In genomic region chr12:8817467-8818232, GRCm38 (mm10) we compare ENCODE assay signal across 9 mouse cellular contexts. TPM values are rescaled to one million over a fixed set of nuclear protein-coding genes. Genes with fewer than 3 reads are reported as not detected.
DNase-seq lines count a peak whose midpoint lies in the region; ATAC-seq and TF ChIP-seq lines count a peak whose summit lies in the region.
"Had no signal": no experiment of that assay in that cellular context is flagged by ENCODE, and none has a peak within 500 bp of the region (broad histone marks: within the 10 kb centered on the region; RNA-seq: fewer than 3 reads in every experiment).

No protein-coding gene starts in this region.

- H3K27me3 ChIP-seq in hindbrain, embryonic 16.5 days (replicated peaks; ENCODE audit: control insufficient read depth, insufficient read depth, low read length): no peaks in the 10 kb centered on the region
- H3K27me3 ChIP-seq in hindbrain, embryonic 10.5 days (ENCODE audit: insufficient read depth, poor library complexity, severe bottlenecking): no peaks in the 10 kb centered on the region
- no peaks in the 10 kb centered on the region for H3K27me3 ChIP-seq in myocyte (ENCODE audit: control insufficient read depth, insufficient read depth, insufficient read length)

- no peak overlapping the region; the same call in 1 of the 2 replicates for H3K9ac ChIP-seq in hindbrain, embryonic 16.5 days (ENCODE audit: low read depth, low read length)

- no peaks in the 10 kb centered on the region for H3K36me3 ChIP-seq in hindbrain, embryonic 16.5 days (ENCODE audit: control insufficient read depth, insufficient read depth, low read length)
- H3K36me3 ChIP-seq in hindbrain, embryonic 10.5 days: no peaks in the 10 kb centered on the region
- no peaks in the 10 kb centered on the region for H3K36me3 ChIP-seq in myocyte (ENCODE audit: control insufficient read depth, insufficient read depth)
- H3K36me3 ChIP-seq: G1E had no signal

- H3K27ac ChIP-seq in hindbrain, embryonic 16.5 days (ENCODE audit: low read depth, low read length): no peak overlapping the region
- no peak overlapping the region for H3K27ac ChIP-seq in hindbrain, embryonic 10.5 days

- H3K4me2 ChIP-seq in hindbrain, embryonic 16.5 days (ENCODE audit: low read length): peak overlapping the region; percentile 25; the same call in 1 of the 2 replicates
- H3K4me2 ChIP-seq in myocyte (ENCODE audit: low read depth): peak overlapping the region; percentile 73

- H3K4me1 ChIP-seq in hindbrain, embryonic 16.5 days (ENCODE audit: control insufficient read depth, insufficient read depth, low read depth, low read length): peaks cover 4% of the 10 kb centered on the region
- H3K4me1 ChIP-seq in hindbrain, embryonic 10.5 days (replicated peaks): peaks cover 5% of the 10 kb centered on the region

- intact Hi-C loops in gastrocnemius, postnatal 14 days (cut with DNase I; ENCODE audit: low total_unique reads): no loop called here

- no peaks in the 10 kb centered on the region for H3K9me3 ChIP-seq in hindbrain, embryonic 16.5 days (ENCODE audit: control insufficient read depth, low read length)
- no peaks in the 10 kb centered on the region for H3K9me3 ChIP-seq in hindbrain, embryonic 10.5 days
- H3K9me3 ChIP-seq: G1E had no signal

- WGBS in hindbrain, embryonic 16.5 days: 27% methylated on average over 13 of the region's 13 CpGs
- WGBS in hindbrain, embryonic 10.5 days: 35% methylated on average over 13 of the region's 13 CpGs

- no peaks in the 10 kb centered on the region for H3K79me2 ChIP-seq in myocyte (ENCODE audit: control insufficient read depth, insufficient read depth)

- no peak for TF ChIP-seq POLR2A in myocyte (IDR thresholded peaks at IDR 0.05; ENCODE audit: insufficient read length, low read depth)

- no peak overlapping the region for H3ac ChIP-seq in myocyte (ENCODE audit: control insufficient read depth, insufficient read length)

- no peak for DNase-seq in hindbrain, embryonic 10.5 days (ENCODE audit: low spot score)
- peak; percentile 31 for DNase-seq in brain, adult 2 months (ENCODE audit: low read depth, low spot score)
- DNase-seq in gastrocnemius, postnatal 14 days: peak; percentile 70
- peak; percentile 83 for DNase-seq in kidney, postnatal 10 days
- no peak for DNase-seq in c-Kit-positive CD71-positive TER-119-positive erythroid progenitor cells, embryonic 14.5 days (ENCODE audit: low spot score)
- no peak for DNase-seq in right cerebral cortex, adult 18-20 months

- no peak overlapping the region for H3K4me3 ChIP-seq in hindbrain, embryonic 16.5 days (ENCODE audit: low read length)
- H3K4me3 ChIP-seq in hindbrain, embryonic 10.5 days: no peak overlapping the region
- H3K4me3 ChIP-seq in myocyte: no peak overlapping the region

- ATAC-seq in hindbrain, embryonic 16.5 days: peak; percentile 40

TF ChIP-seq in myocyte, 11 proteins besides CTCF, POLR2A, EP300 and RAD21:
- TF ChIP-seq MAX (IDR thresholded peaks at IDR 0.05; ENCODE audit: low read depth) (no peak), SRF (IDR thresholded peaks at IDR 0.05; ENCODE audit: control insufficient read depth, insufficient read length, low read depth) (no peak), MYOG (IDR thresholded peaks at IDR 0.05; ENCODE audit: control insufficient read depth in 1 of 3, insufficient read depth in 1 of 3, insufficient read length in 2 of 3, low read depth in 2 of 3) (peak; percentile 91 to 97 (median 95)), TCF12 (IDR thresholded peaks at IDR 0.05; ENCODE audit: insufficient read depth, poor library complexity, severe bottlenecking) (peak; percentile 93), TCF3 (IDR thresholded peaks at IDR 0.05; ENCODE audit: insufficient read length, low read depth) (peak; percentile 88), MYOD1 (IDR thresholded peaks at IDR 0.05; ENCODE audit: control insufficient read depth in 1 of 3, insufficient read length in 2 of 3, low read depth in 2 of 3) (peak; percentile 73 to 95 (median 94))

RNA-seq across cellular contexts. Expression of gene Sdc1, which starts 46.5 kb away (rescaled TPM):
- 18.0 and 21.5 TPM in 2 replicates for polyA plus RNA-seq in hindbrain, embryonic 16.5 days (2015; fragmentation: Nextera tagmentation; extraction: Ambion mirVana)
- polyA plus RNA-seq in hindbrain, embryonic 10.5 days (2016; fragmentation: Nextera tagmentation; extraction: Ambion mirVana): 92.2 and 117 TPM in 2 replicates
- total RNA-seq in gastrocnemius, postnatal 14 days (2021): 10 to 100 TPM in 1 of 2 experiments, 1 to 10 TPM in 1; 8.3 to 11.2 TPM
- polyA plus RNA-seq in myocyte (2012; fragmentation: generic; extraction: Trizol): 156 TPM

Comparison
In these comparisons a context has a peak if more than half of its experiments do, and no peak if none do; other contexts are left out.
1. DNase-seq: peak in brain, adult 2 months (single experiment), gastrocnemius, postnatal 14 days (single experiment) and kidney, postnatal 10 days (single experiment); none in hindbrain, embryonic 10.5 days (single experiment), c-Kit-positive CD71-positive TER-119-positive erythroid progenitor cells, embryonic 14.5 days (single experiment) and right cerebral cortex, adult 18-20 months (single experiment).